Mouse (Mus musculus): ENCODE results near the gene Tagap.

The Tagap gene

GRCm38 (mm10) chr17:7925413-7926160 lies at the start of gene Tagap:
Gene Tagap (plus strand): TSS chr17:7926000.
- DNase-seq (ENCODE audit: low spot score in 2 of 2): peak; percentile 69 to 77

GRCm38 (mm10) chr17:7876541-7876940 lies 49.3 kb upstream of the Tagap start:
- DNase-seq (ENCODE audit: low spot score in 2 of 2): no peak

- no peak for DNase-seq (ENCODE audit: low spot score in 2 of 2)
These were observed 48.5 kb upstream of the Tagap start for GRCm38 (mm10) chr17:7877191-7877764.

GRCm38 (mm10) chr17:7877878-7878277 lies 47.9 kb upstream of the Tagap start:
- peak; percentile 59 to 73 for DNase-seq (ENCODE audit: low spot score in 2 of 2)

GRCm38 (mm10) chr17:7879529-7879928 lies 46.3 kb upstream of the Tagap start:
- no peak for DNase-seq (ENCODE audit: low spot score in 2 of 2)

- DNase-seq (ENCODE audit: low spot score in 2 of 2): no peak
These were observed 42.7 kb upstream of the Tagap start for GRCm38 (mm10) chr17:7883126-7883525.

- no peak for DNase-seq (ENCODE audit: low spot score in 2 of 2)
These were observed 41.2 kb upstream of the Tagap start for GRCm38 (mm10) chr17:7884606-7885005.

- DNase-seq (ENCODE audit: low spot score in 2 of 2): no peak
These were observed 38.6 kb upstream of the Tagap start for GRCm38 (mm10) chr17:7887071-7887815.

- DNase-seq (ENCODE audit: low spot score in 2 of 2): no peak
These were observed 37.5 kb upstream of the Tagap start for GRCm38 (mm10) chr17:7888291-7888690.

- DNase-seq (ENCODE audit: low spot score in 2 of 2): peak; percentile 67 to 81
These were observed 36.8 kb upstream of the Tagap start for GRCm38 (mm10) chr17:7889026-7889425.

GRCm38 (mm10) chr17:7892676-7893075 lies 33.1 kb upstream of the Tagap start:
- peak; percentile 81 to 83 for DNase-seq (ENCODE audit: low spot score in 2 of 2)

- DNase-seq (ENCODE audit: low spot score in 2 of 2): no peak
These were observed 31.7 kb upstream of the Tagap start for GRCm38 (mm10) chr17:7894094-7894493.

GRCm38 (mm10) chr17:7896047-7896635 lies 29.7 kb upstream of the Tagap start:
- no peak for DNase-seq (ENCODE audit: low spot score in 2 of 2)

GRCm38 (mm10) chr17:7897120-7897519 lies 28.7 kb upstream of the Tagap start:
- no peak for DNase-seq (ENCODE audit: low spot score in 2 of 2)

GRCm38 (mm10) chr17:7897756-7898155 lies 28.0 kb upstream of the Tagap start:
- DNase-seq (ENCODE audit: low spot score in 2 of 2): peak; percentile 49 to 52

- no peak for DNase-seq (ENCODE audit: low spot score in 2 of 2)
These were observed 26.6 kb upstream of the Tagap start for GRCm38 (mm10) chr17:7899233-7899632.

- DNase-seq (ENCODE audit: low spot score in 2 of 2): no peak
These were observed 25.8 kb upstream of the Tagap start for GRCm38 (mm10) chr17:7899961-7900360.

- no peak for DNase-seq (ENCODE audit: low spot score in 2 of 2)
These were observed 24.3 kb upstream of the Tagap start for GRCm38 (mm10) chr17:7901536-7901935.

- DNase-seq (ENCODE audit: low spot score in 2 of 2): peak; percentile 77 to 84
These were observed 23.4 kb upstream of the Tagap start for GRCm38 (mm10) chr17:7902362-7902761.

- DNase-seq (ENCODE audit: low spot score in 2 of 2): no peak
These were observed 20.8 kb upstream of the Tagap start for GRCm38 (mm10) chr17:7904992-7905391.

- no peak for DNase-seq (ENCODE audit: low spot score in 2 of 2)
These were observed 19.7 kb upstream of the Tagap start for GRCm38 (mm10) chr17:7905936-7906685.

All from natural killer cell, adult 2 months (primary cell).